Mouse (Mus musculus) brain, embryonic 14.5 days (tissue): ENCODE data around the gene Alkbh6. TPM values are rescaled to one million over a fixed set of nuclear protein-coding genes. Genes with fewer than 3 reads are reported as not detected.

Experiments used
- DNase-seq: peaks from one replicate; pipeline ENCODE4 v3.0.0-alpha.2; 2011; ENCODE audit warnings: low read depth
- CTCF ChIP-seq: fragments of 200-500 bp; IDR thresholded peaks from 2 replicates; pipeline ENCODE4 v1.5.1; 2012; ENCODE audit warnings: inconsistent platforms, mild to moderate bottlenecking, moderate library complexity, borderline replicate concordance; ENCODE audit not compliant: insufficient read depth, insufficient read length; ENCODE audit errors: extremely low read depth
- POLR2A ChIP-seq: fragments of 200-500 bp; IDR thresholded peaks from 2 replicates; pipeline ENCODE4 v1.6.1; 2012; ENCODE audit warnings: mild to moderate bottlenecking, inconsistent platforms, borderline replicate concordance; ENCODE audit not compliant: poor library complexity, insufficient read depth, insufficient read length, severe bottlenecking; ENCODE audit errors: extremely low read depth
- polyA plus RNA-seq: library from polyadenylated mRNA; depleted of rRNA; stranded (reverse); fragments of >200 nt; gene quantifications from 2 replicates; pipeline ENCODE4 v1.2.3, GENCODE M21; 2012; rRNA removed

The Alkbh6 gene
- polyA plus RNA-seq, 1 experiment, result 131 TPM

DNA sequence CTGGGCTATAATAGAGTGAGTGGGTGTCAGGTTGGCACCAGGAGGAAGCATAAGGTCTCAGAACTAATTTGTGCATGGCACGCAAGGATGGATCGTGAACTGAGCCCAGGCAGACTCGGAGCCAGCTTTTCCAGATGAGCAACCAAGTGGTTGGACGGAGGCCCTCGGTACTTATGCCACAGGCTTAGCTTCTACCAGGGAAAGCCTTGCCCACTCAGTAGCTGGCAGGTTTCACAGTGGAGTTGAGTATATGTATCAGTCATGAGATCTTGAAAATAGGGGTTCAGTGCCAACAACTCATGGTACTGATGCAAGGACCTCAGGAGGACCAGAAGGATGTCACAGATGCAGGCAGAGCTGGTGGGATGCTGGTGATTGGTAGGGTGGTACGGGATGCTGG is 27.2 kb downstream of the Alkbh6 start:
- peak; percentile 56 for DNase-seq

DNA sequence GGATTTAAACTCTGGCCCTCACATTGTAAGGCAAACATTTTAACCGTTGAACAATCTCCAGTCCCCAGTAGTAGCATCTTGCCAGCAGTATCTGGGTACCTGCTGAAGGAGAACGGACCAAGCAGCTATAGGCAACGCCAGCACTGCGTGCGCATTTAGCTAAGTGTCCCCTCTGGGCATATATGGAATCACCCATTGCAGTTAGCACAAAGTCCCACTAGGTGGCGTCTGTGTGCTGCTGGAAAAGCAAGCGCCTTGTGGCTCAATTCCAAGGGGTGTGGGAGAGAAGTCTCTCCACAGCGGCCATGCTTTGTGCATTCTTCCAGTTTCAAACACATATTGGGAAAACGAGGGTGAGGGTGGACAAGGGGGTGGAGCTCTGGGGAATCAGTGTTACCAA is 27.9 kb downstream of the Alkbh6 start:
- no peak for TF ChIP-seq POLR2A
- TF ChIP-seq CTCF, result peak; percentile 97
- DNase-seq, result peak; percentile 96

More for the DNA sequence above, 27.2 kb downstream of the Alkbh6 start:
- no peak for TF ChIP-seq POLR2A
- TF ChIP-seq CTCF, result no peak

- TF ChIP-seq CTCF, result no peak
- no peak for TF ChIP-seq POLR2A
- peak; percentile 51 for DNase-seq
Measured at GRCm38 (mm10) chr7:30339432-30340109, 31.1 kb downstream of the Alkbh6 start.

DNA sequence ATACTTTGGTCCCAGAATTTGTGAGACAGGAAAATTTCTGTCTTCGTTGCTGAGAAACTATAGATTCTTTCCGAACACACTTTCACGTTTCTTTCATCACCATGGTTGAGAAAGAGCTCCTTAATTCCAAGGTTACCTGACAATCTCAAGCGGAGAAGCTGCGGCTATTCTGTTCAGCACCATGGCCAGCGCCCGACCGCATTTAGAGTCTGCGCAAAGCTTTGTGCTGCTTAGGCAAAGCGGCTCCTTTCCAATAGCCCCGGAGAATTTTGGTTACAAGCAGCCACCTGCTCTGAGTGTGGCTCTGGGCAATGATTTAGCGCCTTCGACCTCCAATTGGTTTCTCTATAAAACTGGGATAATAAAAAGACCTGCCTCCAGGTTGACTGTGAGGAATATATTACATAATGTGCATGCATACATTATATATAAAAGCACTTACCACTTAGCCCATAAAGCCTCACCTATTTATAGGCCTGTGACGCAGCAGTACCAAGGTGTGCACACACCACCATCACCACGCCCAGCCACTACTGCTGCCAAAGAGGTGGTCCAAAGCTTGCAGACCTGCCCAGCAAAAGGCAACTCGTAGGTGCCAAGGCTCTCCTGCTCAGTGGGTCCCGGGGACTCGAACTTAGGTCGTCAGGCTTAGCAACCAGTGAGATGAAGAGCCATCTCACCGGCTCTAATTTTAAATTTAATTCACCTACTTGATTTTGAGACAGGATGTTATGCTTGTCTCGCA is 38.3 kb downstream of the Alkbh6 start:
- DNase-seq, result peak; percentile 66
- TF ChIP-seq CTCF, result no peak
- no peak for TF ChIP-seq POLR2A

- peak; percentile 90 for TF ChIP-seq CTCF
- TF ChIP-seq POLR2A, result no peak
- peak; percentile 77 for DNase-seq
Measured at GRCm38 (mm10) chr7:30347828-30348227, 39.3 kb downstream of the Alkbh6 start.

GRCm38 (mm10) chr7:30353279-30353822 is 44.8 kb downstream of the Alkbh6 start:
- peak; percentile 82 for DNase-seq
- peak; percentile 79 for TF ChIP-seq CTCF
- TF ChIP-seq POLR2A, result no peak

DNA sequence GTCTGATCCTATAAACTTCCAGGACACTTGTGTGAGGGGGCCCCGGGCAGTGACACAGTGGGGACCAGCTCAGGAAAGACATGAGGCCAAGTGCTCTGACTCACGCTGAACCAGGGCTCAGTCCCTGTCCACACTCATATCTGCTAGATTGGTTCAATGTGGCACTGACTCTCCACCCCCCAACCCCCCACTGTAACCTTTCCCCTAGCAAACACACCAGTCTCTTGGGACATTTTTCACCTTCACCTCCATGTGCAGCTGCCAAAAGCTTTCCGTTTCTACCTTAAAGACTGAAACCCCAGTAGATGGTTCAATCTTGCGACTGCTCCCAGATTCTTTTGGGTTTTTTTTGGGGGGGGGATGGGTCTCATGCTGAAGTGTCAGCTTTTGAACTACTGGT is 45.5 kb downstream of the Alkbh6 start:
- TF ChIP-seq CTCF, result no peak
- TF ChIP-seq POLR2A, result no peak
- no peak for DNase-seq

GRCm38 (mm10) chr7:30358378-30359186 is 50.1 kb downstream of the Alkbh6 start:
- DNase-seq, result no peak
- TF ChIP-seq CTCF, result no peak
- no peak for TF ChIP-seq POLR2A

GRCm38 (mm10) chr7:30359276-30359865 is 50.9 kb downstream of the Alkbh6 start:
- no peak for TF ChIP-seq CTCF
- TF ChIP-seq POLR2A, result no peak
- DNase-seq, result no peak

DNA sequence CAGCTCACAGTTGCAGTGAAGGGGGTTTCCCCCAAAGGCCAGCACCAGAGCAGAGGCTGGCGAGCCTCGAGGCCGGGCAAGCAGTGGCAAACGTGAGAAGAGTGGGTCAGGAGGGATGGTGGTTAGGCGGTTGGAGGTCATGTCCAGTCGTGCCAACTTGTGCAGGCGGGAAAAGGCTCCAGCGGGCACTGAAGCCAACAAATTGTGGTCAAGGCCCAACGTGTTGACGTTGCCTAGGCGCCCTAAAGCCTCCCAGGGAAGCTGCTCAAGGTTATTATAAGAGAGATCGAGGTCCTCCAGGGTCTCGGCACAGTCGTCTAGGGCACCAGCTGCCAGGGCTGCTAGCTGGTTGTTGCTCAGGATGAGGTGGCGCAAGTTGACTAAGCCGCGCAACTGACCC is 51.5 kb downstream of the Alkbh6 start:
- no peak for TF ChIP-seq CTCF
- no peak for TF ChIP-seq POLR2A
- DNase-seq, result no peak

- peak; percentile 60; the same call in 1 of the 2 replicates for TF ChIP-seq POLR2A
- TF ChIP-seq CTCF, result no peak
- peak; percentile 97 for DNase-seq
Measured at GRCm38 (mm10) chr7:30362652-30363343, 54.3 kb downstream of the Alkbh6 start, which contains the start of gene Lrfn3. Gene Lrfn3 (minus strand): TSS chr7:30362772.

- no peak for DNase-seq
- TF ChIP-seq CTCF, result no peak
- no peak for TF ChIP-seq POLR2A
Measured at GRCm38 (mm10) chr7:30363344-30363738, 54.8 kb downstream of the Alkbh6 start.

Other genes starting within 250 kb of the Alkbh6 start
- gene Zfp82, start 235.8 kb upstream of the Alkbh6 start, polyA plus RNA-seq, result 3.2 and 4.9 TPM in 2 replicates
- 0.38 and 1.1 TPM in 2 replicates for gene Gm26920, start 218.3 kb upstream of the Alkbh6 start, polyA plus RNA-seq
- gene Zfp566, start 218.2 kb upstream of the Alkbh6 start, polyA plus RNA-seq, result 9.2 and 10.5 TPM in 2 replicates
- 44.0 and 50.7 TPM in 2 replicates for gene Zfp260, start 213.9 kb upstream of the Alkbh6 start, polyA plus RNA-seq
- 9.2 and 9.5 TPM in 2 replicates for gene Zfp382, start 186.8 kb upstream of the Alkbh6 start, polyA plus RNA-seq
- gene Zfp146, start 139.0 kb upstream of the Alkbh6 start, polyA plus RNA-seq, result 73.1 and 78.5 TPM in 2 replicates
- gene Cox7a1, start 124.6 kb upstream of the Alkbh6 start, polyA plus RNA-seq, result 2.1 and 2.2 TPM in 2 replicates
- gene Capns1, start 109.9 kb upstream of the Alkbh6 start, polyA plus RNA-seq, result 298 and 304 TPM in 2 replicates
- gene Polr2i, start 76.8 kb upstream of the Alkbh6 start, polyA plus RNA-seq, result 245 and 362 TPM in 2 replicates
- 177 and 180 TPM in 2 replicates for gene Tbcb, start 76.4 kb upstream of the Alkbh6 start, polyA plus RNA-seq
- gene Ovol3, start 73.0 kb upstream of the Alkbh6 start, polyA plus RNA-seq, result 0.12 and 0.14 TPM in 2 replicates
- 0.11 and 0.12 TPM in 2 replicates for gene Thap8, start 28.6 kb upstream of the Alkbh6 start, polyA plus RNA-seq
- gene Wdr62, start 28.3 kb upstream of the Alkbh6 start, polyA plus RNA-seq, result 15.2 and 26.2 TPM in 2 replicates
- 233 and 314 TPM in 2 replicates for gene Clip3, start 17.0 kb upstream of the Alkbh6 start, polyA plus RNA-seq
- gene Syne4, start 6.1 kb downstream of the Alkbh6 start, polyA plus RNA-seq, result 28.5 and 36.3 TPM in 2 replicates
- 0.36 and 0.37 TPM in 2 replicates for gene E130208F15Rik, start 13.0 kb downstream of the Alkbh6 start, polyA plus RNA-seq
- gene Sdhaf1, start 15.2 kb downstream of the Alkbh6 start, polyA plus RNA-seq, result 17.6 and 24.7 TPM in 2 replicates
- 29.1 and 39.2 TPM in 2 replicates for gene Lrfn3, start 54.1 kb downstream of the Alkbh6 start, polyA plus RNA-seq
- 21.7 and 27.8 TPM in 2 replicates for gene Tyrobp, start 105.0 kb downstream of the Alkbh6 start, polyA plus RNA-seq
- 0.90 and 1.4 TPM in 2 replicates for gene Hcst, start 111.1 kb downstream of the Alkbh6 start, polyA plus RNA-seq
- 2.3 and 3.6 TPM in 2 replicates for gene Nfkbid, start 113.0 kb downstream of the Alkbh6 start, polyA plus RNA-seq
- 571 and 616 TPM in 2 replicates for gene Aplp1, start 136.8 kb downstream of the Alkbh6 start, polyA plus RNA-seq
- 0.85 and 3.3 TPM in 2 replicates for gene Kirrel2, start 149.0 kb downstream of the Alkbh6 start, polyA plus RNA-seq
- gene Nphs1, start 149.6 kb downstream of the Alkbh6 start, polyA plus RNA-seq, result 1.2 and 3.2 TPM in 2 replicates
- gene Prodh2, start 184.9 kb downstream of the Alkbh6 start, polyA plus RNA-seq, result 0.05 and 0.26 TPM in 2 replicates
- 241 and 276 TPM in 2 replicates for gene Arhgap33, start 226.3 kb downstream of the Alkbh6 start, polyA plus RNA-seq
- gene Hspb6, start 243.5 kb downstream of the Alkbh6 start, polyA plus RNA-seq, result 8.4 and 8.7 TPM in 2 replicates
- gene Proser3, start 243.6 kb downstream of the Alkbh6 start, polyA plus RNA-seq, result 24.1 and 27.9 TPM in 2 replicates